Mouse (Mus musculus) adrenal gland, adult (tissue): ENCODE results near the gene Mt1.

Experiments used
- DNase-seq, 2 experiments: peaks; one replicate each; pipeline ENCODE4 v3.0.0; 2022 to 2023; ENCODE audit warnings: low spot score in 1 of 2; ENCODE audit not compliant: inconsistent age in 2 of 2

Gene Mt1

GRCm38 (mm10) chr8:94172809-94173732, 5.8 kb upstream of the Mt1 start:
- no peak for DNase-seq

GRCm38 (mm10) chr8:94173848-94174403, 5.0 kb upstream of the Mt1 start:
- DNase-seq = peak in 1 of 2 experiments; percentile 44

GRCm38 (mm10) chr8:94174619-94175213, 4.2 kb upstream of the Mt1 start:
- peak in 1 of 2 experiments; percentile 55 for DNase-seq

- no peak for DNase-seq
Observed at GRCm38 (mm10) chr8:94177716-94178390, 1.0 kb upstream of the Mt1 start.

- DNase-seq = peak; percentile 51 to 81
Observed at GRCm38 (mm10) chr8:94179713-94180560, 1.1 kb downstream of the Mt1 start.

GRCm38 (mm10) chr8:94180561-94180908, 1.7 kb downstream of the Mt1 start:
- no peak for DNase-seq

GRCm38 (mm10) chr8:94182055-94182929, 3.4 kb downstream of the Mt1 start:
- no peak for DNase-seq

- DNase-seq = peak; percentile 86 to 92
Observed at GRCm38 (mm10) chr8:94183117-94183516, 4.2 kb downstream of the Mt1 start.

GRCm38 (mm10) chr8:94184357-94184843, 5.5 kb downstream of the Mt1 start:
- DNase-seq = no peak

- DNase-seq = no peak
Observed at GRCm38 (mm10) chr8:94185791-94186190, 6.9 kb downstream of the Mt1 start.

GRCm38 (mm10) chr8:94186542-94186941, 7.7 kb downstream of the Mt1 start:
- DNase-seq = peak; percentile 76 to 88

- DNase-seq = no peak
Observed at GRCm38 (mm10) chr8:94187290-94188002, 8.6 kb downstream of the Mt1 start.

- peak in 1 of 2 experiments; percentile 65 for DNase-seq
Observed at GRCm38 (mm10) chr8:94189275-94190031, 10.6 kb downstream of the Mt1 start.

GRCm38 (mm10) chr8:94191101-94191691, 12.3 kb downstream of the Mt1 start:
- peak; percentile 82 to 88 for DNase-seq

GRCm38 (mm10) chr8:94192926-94193325, 14.0 kb downstream of the Mt1 start:
- DNase-seq = no peak

- peak; percentile 50 to 81 for DNase-seq
Observed at GRCm38 (mm10) chr8:94194591-94195223, 15.8 kb downstream of the Mt1 start.

GRCm38 (mm10) chr8:94199202-94199869, 20.5 kb downstream of the Mt1 start:
- DNase-seq = peak; percentile 56 to 89
